Mouse (Mus musculus) ovary, postnatal 14 days (tissue): ENCODE data around the gene Gm8020.
A peak's percentile ranks its signal among the peaks of the same experiment; 100 is the strongest.
"Not testable (repeated sequence)": the region's sequence is repeated elsewhere in the genome, so short reads cannot be mapped to it uniquely, and the experiment has no call there.

Source experiments
- DNase-seq: peaks from one replicate; pipeline ENCODE4 v3.0.0; 2022; ENCODE audit warnings: low spot score

Gene Gm8020

DNA sequence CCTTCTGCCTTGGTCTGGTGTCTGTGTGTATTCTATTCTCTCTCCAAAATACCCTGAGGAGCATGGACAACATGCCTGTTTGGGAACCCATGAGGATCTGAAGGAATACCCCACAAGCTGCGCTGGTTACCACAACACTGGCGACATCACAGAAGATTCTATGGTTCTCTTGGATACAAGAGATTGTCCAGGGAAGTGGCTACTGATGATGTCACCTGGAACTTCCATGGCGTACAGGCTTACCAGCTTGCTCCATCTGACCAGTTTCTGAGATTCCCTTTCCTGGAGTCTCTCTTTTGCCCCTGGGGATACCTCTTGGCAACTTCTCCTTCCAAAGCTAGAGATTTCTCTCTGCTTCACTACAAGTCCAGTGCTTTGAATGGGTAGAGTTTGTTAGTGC lies at the start of gene Gm8020:
Gene Gm8020, minus strand, starts transcription at position 101 of the 400 bp plus-strand sequence.
- DNase-seq, result not testable (repeated sequence)

DNA sequence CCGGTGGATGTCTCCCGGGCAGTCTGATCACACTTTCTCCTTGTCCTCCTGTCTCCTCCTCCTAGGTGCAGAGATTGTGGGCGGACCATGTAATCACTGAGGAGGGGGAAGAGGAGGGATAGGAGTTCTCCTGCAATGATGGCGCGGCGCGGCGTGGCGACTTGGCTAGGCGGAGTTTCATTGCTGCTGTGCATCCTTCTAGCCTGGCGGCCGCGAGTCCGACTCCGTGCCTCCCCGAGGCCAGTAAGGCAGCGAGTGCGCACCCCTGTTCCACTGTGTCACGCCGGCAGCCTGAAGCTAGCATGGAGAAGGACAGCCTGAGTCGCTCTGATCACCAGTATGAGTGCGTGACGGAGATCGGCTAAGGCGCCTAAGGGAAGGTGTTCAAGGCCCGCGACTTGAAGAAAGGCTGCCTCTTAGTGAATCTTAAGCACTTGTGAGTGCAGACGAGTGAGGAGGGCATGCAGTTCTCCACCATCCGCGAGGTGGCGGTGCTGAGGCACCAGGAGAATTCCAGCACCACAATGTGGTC lies 41.1 kb upstream of the Gm8020 start:
- peak; percentile 32 for DNase-seq

DNA sequence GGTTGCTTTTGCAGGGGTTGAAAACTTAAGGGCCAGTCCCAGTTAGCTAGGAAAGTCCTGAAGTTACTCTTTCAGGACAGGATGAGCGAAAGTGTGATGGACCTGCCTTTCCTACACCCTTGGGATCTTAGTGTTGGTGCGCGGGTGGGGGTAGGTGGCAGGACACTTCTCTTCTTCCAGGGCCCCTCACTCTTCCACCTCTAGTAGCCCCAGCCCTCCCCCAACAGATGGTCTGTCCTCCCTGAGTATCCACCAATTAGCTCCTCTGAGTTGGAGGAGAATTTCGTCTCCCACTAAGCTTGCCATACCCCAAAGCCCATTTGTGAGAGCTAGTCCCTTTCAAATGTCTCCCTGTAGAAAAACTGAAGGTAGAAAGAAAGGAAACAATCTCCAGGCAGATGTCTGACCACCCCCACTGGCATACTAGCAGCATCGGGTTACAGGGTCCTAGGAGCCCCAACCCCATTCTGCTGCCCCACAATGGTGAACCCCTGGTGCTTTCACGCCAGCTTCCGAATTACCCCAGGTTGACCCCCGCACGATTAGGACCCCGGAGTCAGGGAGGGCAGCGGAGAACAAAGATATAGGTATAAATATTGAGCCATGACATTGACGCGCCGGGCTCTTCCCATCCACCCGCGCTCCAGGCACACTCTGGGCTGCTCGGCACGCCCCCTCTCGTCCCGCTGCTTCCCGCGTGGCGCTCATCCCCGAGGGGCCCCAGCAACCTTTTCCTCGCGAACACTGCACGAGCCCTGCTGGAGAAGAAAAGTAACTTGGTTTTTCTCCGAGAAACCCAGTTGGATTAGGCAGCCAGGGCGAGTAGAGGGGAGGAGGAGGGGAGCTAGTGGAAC lies 40.4 kb upstream of the Gm8020 start:
- DNase-seq, result not testable (repeated sequence)

DNA sequence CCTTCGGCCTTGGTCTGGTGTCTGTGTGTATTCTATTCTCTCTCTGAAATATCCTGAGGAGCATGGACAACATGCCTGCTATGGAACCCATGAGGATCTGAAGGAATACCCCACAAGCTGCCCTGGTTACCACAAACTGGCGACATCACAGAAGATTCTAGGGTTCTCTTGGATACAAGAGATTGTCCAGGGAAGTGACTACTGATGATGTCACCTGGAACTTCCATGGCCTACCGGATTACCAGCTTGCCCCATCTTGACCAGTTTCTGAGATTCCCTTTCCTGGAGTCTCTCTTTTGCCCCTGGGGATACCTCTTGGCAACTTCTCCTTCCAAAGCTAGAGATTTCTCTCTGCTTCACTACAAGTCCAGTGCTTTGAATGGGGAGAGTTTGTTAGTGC lies 22.0 kb upstream of the Gm8020 start, which contains the start of gene Gm8024:
Gene Gm8024, minus strand, starts transcription at position 101 of the 400 bp plus-strand sequence.
- not testable (repeated sequence) for DNase-seq

DNA sequence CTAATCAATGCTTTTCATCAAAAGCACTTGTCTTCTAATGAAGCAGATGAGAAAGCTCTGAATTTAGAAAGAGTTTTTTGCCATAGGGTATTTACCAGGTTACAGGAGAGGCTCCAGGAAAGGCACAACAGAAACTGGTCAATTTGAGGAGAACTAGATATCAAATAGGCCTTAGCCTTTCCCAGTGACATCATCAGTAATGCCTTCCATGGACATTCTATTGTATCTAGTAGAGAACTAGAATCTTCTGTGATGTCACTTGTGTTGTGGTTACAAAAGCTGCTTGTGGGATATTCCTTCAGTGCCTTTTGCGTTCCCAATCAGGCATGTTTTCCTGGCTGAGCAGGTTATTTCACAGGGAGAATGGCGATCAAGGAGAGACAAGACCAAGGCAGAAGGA lies 38.6 kb downstream of the Gm8020 start, which contains the start of gene Gm8011:
Gene Gm8011, plus strand, starts transcription at position 301 of the 400 bp plus-strand sequence.
- DNase-seq, result not testable (repeated sequence)
